Mouse (Mus musculus): ENCODE measurements around the gene Csnk2b.
A peak's percentile ranks its signal among the peaks of the same experiment; 100 is the strongest.

DNA sequence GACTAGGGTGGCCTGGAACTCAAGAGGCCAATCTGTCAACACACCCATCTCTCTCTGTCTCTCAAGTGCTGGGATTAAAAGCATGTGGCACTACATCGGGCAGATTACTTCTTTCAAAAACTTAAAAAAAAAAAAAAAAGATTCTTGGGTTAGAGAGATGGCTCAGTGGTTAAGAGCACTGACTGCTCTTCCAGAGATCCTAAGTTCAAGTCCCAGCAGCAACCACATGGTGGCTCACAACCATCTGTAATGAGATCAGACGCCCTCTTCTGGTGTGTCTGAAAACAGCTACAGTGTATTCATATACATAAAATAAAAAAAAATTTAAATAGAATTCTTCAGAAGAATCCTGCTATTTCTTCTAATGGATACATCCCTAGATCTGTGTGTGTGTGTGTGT lies 33.7 kb downstream of the Csnk2b start:
- no peak for TF ChIP-seq POLR2A (IDR thresholded peaks at IDR 0.05; ENCODE audit: insufficient read depth, low read depth, low read length)
- TF ChIP-seq CTCF (IDR thresholded peaks at IDR 0.05), result peak; percentile 50
- TF ChIP-seq EP300 (IDR thresholded peaks at IDR 0.05; ENCODE audit: insufficient read depth, low read depth, low read length), result no peak
